Mouse (Mus musculus) C3H10T1/2 (cell line): ENCODE measurements around the gene Brk1. TPM values are rescaled to one million over a fixed set of nuclear protein-coding genes. Genes with fewer than 3 reads are reported as not detected.

Source experiments
- polyA plus RNA-seq, 2 experiments: library from polyadenylated mRNA; unstranded; fragments of >200 nt; fragmentation: generic; extraction: Trizol; gene quantifications; one replicate each; pipeline ENCODE4 v1.2.1; 2012; ENCODE audit warnings: missing spikeins in 2 of 2

Brk1 gene
- polyA plus RNA-seq: 100 to 1,000 TPM; 124 to 277 TPM

GRCm38 (mm10) chr6:113604432-113605223, at the start of gene Brk1:
TSS of gene Brk1 (plus strand) at chr6:113604772.

GRCm38 (mm10) chr6:113600543-113601139, 3.9 kb upstream of the Brk1 start, which contains the start of gene Fancd2os:
TSS of gene Fancd2os (minus strand) at chr6:113600715.

GRCm38 (mm10) chr6:113623941-113624751, 19.6 kb downstream of the Brk1 start, which contains the start of gene Vhl:
TSS of gene Vhl (plus strand) at chr6:113623959.

GRCm38 (mm10) chr6:113638302-113639040, 33.9 kb downstream of the Brk1 start, which contains the start of gene Irak2:
TSS of gene Irak2 (plus strand) at chr6:113638467.

Other genes starting within 250 kb of the Brk1 start
- 10 to 100 TPM; 27.6 to 50.9 TPM for gene Tada3, start 226.9 kb upstream of the Brk1 start, polyA plus RNA-seq
- gene Arpc4, start 226.7 kb upstream of the Brk1 start, polyA plus RNA-seq: 100 to 1,000 TPM; 222 to 331 TPM
- 1 to 10 TPM in 1 of 2 experiments, under 1 TPM in 1; 0.75 to 7.1 TPM for gene Ttll3, start 215.5 kb upstream of the Brk1 start, polyA plus RNA-seq
- gene Rpusd3, start 185.4 kb upstream of the Brk1 start, polyA plus RNA-seq: 10 to 100 TPM in 1 of 2 experiments, 1 to 10 TPM in 1; 7.3 to 13.4 TPM
- gene Cidec, start 169.0 kb upstream of the Brk1 start, polyA plus RNA-seq: not detected
- gene Jagn1, start 162.2 kb upstream of the Brk1 start, polyA plus RNA-seq: 10 to 100 TPM; 43.5 to 47.0 TPM
- under 1 TPM; 0.02 to 0.09 TPM for gene Il17re, start 146.3 kb upstream of the Brk1 start, polyA plus RNA-seq
- 10 to 100 TPM; 54.5 to 79.0 TPM for gene Il17rc, start 133.3 kb upstream of the Brk1 start, polyA plus RNA-seq
- gene Creld1, start 121.5 kb upstream of the Brk1 start, polyA plus RNA-seq: 1 to 10 TPM in 1 of 2 experiments, under 1 TPM in 1; 0.23 to 3.3 TPM
- under 1 TPM; 0.01 to 0.06 TPM for gene Prrt3, start 102.8 kb upstream of the Brk1 start, polyA plus RNA-seq
- 10 to 100 TPM; 19.3 to 81.3 TPM for gene Emc3, start 73.1 kb upstream of the Brk1 start, polyA plus RNA-seq
- 1 to 10 TPM in 1 of 2 experiments, under 1 TPM in 1; 0.62 to 2.8 TPM for gene Fancd2, start 73.1 kb upstream of the Brk1 start, polyA plus RNA-seq
- gene Fancd2os, start 4.1 kb upstream of the Brk1 start, polyA plus RNA-seq: under 1 TPM in 1 of 2 experiments, not detected in 1; 0.12 TPM
- 10 to 100 TPM in 1 of 2 experiments, 1 to 10 TPM in 1; 5.0 to 26.2 TPM for gene Vhl, start 19.2 kb downstream of the Brk1 start, polyA plus RNA-seq
- 1 to 10 TPM; 1.9 to 6.9 TPM for gene Irak2, start 33.7 kb downstream of the Brk1 start, polyA plus RNA-seq
- gene Tatdn2, start 92.3 kb downstream of the Brk1 start, polyA plus RNA-seq: 10 to 100 TPM; 16.3 to 26.7 TPM
- gene Ghrl, start 115.1 kb downstream of the Brk1 start, polyA plus RNA-seq: under 1 TPM in 1 of 2 experiments, not detected in 1; 0.38 TPM
- 100 to 1,000 TPM; 127 to 130 TPM for gene Sec13, start 136.0 kb downstream of the Brk1 start, polyA plus RNA-seq